Mouse (Mus musculus) lung, embryonic 14.5 days (tissue): ENCODE results near the gene Gm6793. TPM values are rescaled to one million over a fixed set of nuclear protein-coding genes. Genes with fewer than 3 reads are reported as not detected.

Source experiments
- ATAC-seq: fragments of 200-750 bp; cut with Nextera tagmentation; 2 replicates; pipeline ENCODE4 v1.8.0; 2017; ENCODE audit warnings: mild to moderate bottlenecking, moderate TSS enrichment, moderate library complexity; ENCODE audit not compliant: insufficient read depth
- DNase-seq: peaks from one replicate; pipeline ENCODE4 v3.0.0-alpha.2; 2015
- H3K27ac ChIP-seq: fragments of 300-500 bp; sonication (generic); 2 replicates; pipeline ENCODE4 v1.5.1; 2014; ENCODE audit warnings: low read depth, mild to moderate bottlenecking, moderate library complexity
- H3K27me3 ChIP-seq: fragments of 300-500 bp; sonication (generic); 2 replicates; pipeline ENCODE4 v1.6.1; 2014; ENCODE audit warnings: low read length, control low read depth; ENCODE audit not compliant: insufficient read depth
- H3K36me3 ChIP-seq: fragments of 300-500 bp; sonication (generic); 2 replicates; pipeline ENCODE4 v1.6.1; 2014; ENCODE audit warnings: control low read depth; ENCODE audit not compliant: insufficient read depth
- H3K4me1 ChIP-seq: fragments of 300-500 bp; sonication (generic); 2 replicates; pipeline ENCODE4 v1.6.1; 2014; ENCODE audit warnings: antibody characterized with exemption, control low read depth; ENCODE audit not compliant: insufficient read depth
- H3K4me2 ChIP-seq: fragments of 300-500 bp; sonication (generic); 2 replicates; pipeline ENCODE4 v1.6.1; 2014; ENCODE audit warnings: mild to moderate bottlenecking
- H3K4me3 ChIP-seq: fragments of 300-500 bp; sonication (generic); 2 replicates; pipeline ENCODE4 v1.5.1; 2014; ENCODE audit warnings: low read depth, low read length
- H3K9ac ChIP-seq: fragments of 300-500 bp; sonication (generic); 2 replicates; pipeline ENCODE4 v1.6.1; 2014
- H3K9me3 ChIP-seq: fragments of 300-500 bp; sonication (generic); 2 replicates; pipeline ENCODE4 v1.6.1; 2016; ENCODE audit warnings: low read depth, low read length, control low read depth
- CTCF ChIP-seq: IDR thresholded peaks from 2 replicates; pipeline ENCODE4 v1.5.1; 2016; ENCODE audit warnings: antibody characterized with exemption, low read depth
- WGBS: fragments of 180-500 bp; shearing (Covaris S2); extraction: QIAGEN DNeasy Blood & Tissue Kit; methylation state at CpG from one replicate; pipeline ENCODE4 v1.1.7; 2014; 5-methylcytosine and 5-hydroxymethylcytosine counted together
- polyA plus RNA-seq: library from polyadenylated mRNA; unstranded; fragments of >200 nt; fragmentation: Nextera tagmentation; extraction: Ambion mirVana; gene quantifications from 2 replicates; pipeline ENCODE4 v1.2.1, GENCODE M21; 2014

The Gm6793 gene
- polyA plus RNA-seq, 1 experiment from 2014 or later, result 0.42 TPM

GRCm38 (mm10) chr8:111991278-111991677 is 23.6 kb downstream of the Gm6793 start:
- Histone ChIP-seq H3K9me3 (no peaks in the 10 kb centered on the region), H3K27ac (no peak overlapping the region), H3K36me3 (peaks cover 61% of the 10 kb centered on the region), H3K4me2 (peak overlapping the region; percentile 68), H3K4me1 (0 out of 2 replicates have a peak, but pooled peaks cover 3% of the 10 kb centered on the region), H3K4me3 (peak overlapping the region; percentile 82), H3K9ac (peak overlapping the region; percentile 87), H3K27me3 (no peaks in the 10 kb centered on the region)
- no peak for DNase-seq
- TF ChIP-seq CTCF, result no peak
- 45% methylated on average over 8 of the region's 8 CpGs for WGBS
- ATAC-seq, result no peak

- Histone ChIP-seq H3K9ac (no peak overlapping the region), H3K27me3 (no peaks in the 10 kb centered on the region), H3K4me2 (no peak overlapping the region), H3K4me1 (0 out of 2 replicates have a peak, but pooled peaks cover 3% of the 10 kb centered on the region), H3K36me3 (peaks cover 60% of the 10 kb centered on the region), H3K4me3 (no peak overlapping the region), H3K9me3 (no peaks in the 10 kb centered on the region), H3K27ac (no peak overlapping the region)
- 18% methylated on average over 7 of the region's 7 CpGs for WGBS
- ATAC-seq (0 out of 2 replicates have a peak, but pooled peaks have one; percentile 18), DNase-seq (peak; percentile 94)
- TF ChIP-seq CTCF, result peak; percentile 89
These were observed 24.9 kb downstream of the Gm6793 start for GRCm38 (mm10) chr8:111989911-111990310.

GRCm38 (mm10) chr8:111984511-111984910 is 30.3 kb downstream of the Gm6793 start:
- WGBS, result 68% methylated on average over 10 of the region's 10 CpGs
- no peak overlapping the region for H3K4me3 ChIP-seq
- no peak overlapping the region for H3K4me2 ChIP-seq
- no peaks in the 10 kb centered on the region for H3K27me3 ChIP-seq
- DNase-seq (no peak), ATAC-seq (no peak)
- no peak overlapping the region for H3K9ac ChIP-seq
- no peak for TF ChIP-seq CTCF
- H3K9me3 ChIP-seq, result no peaks in the 10 kb centered on the region
- H3K36me3 ChIP-seq, result peaks cover 76% of the 10 kb centered on the region
- no peak overlapping the region for H3K27ac ChIP-seq
- no peaks in the 10 kb centered on the region for H3K4me1 ChIP-seq

- H3K27me3 ChIP-seq, result no peaks in the 10 kb centered on the region
- WGBS, result 74% methylated on average over 7 of the region's 7 CpGs
- H3K9ac ChIP-seq, result no peak overlapping the region
- no peaks in the 10 kb centered on the region for H3K9me3 ChIP-seq
- H3K4me1 ChIP-seq, result no peaks in the 10 kb centered on the region
- peaks cover 73% of the 10 kb centered on the region for H3K36me3 ChIP-seq
- no peak overlapping the region for H3K4me2 ChIP-seq
- H3K4me3 ChIP-seq, result no peak overlapping the region
- no peak overlapping the region for H3K27ac ChIP-seq
- DNase-seq, result no peak
- no peak for ATAC-seq
- TF ChIP-seq CTCF, result peak; percentile 23; the same call in 1 of the 2 replicates
These were observed 32.7 kb downstream of the Gm6793 start for GRCm38 (mm10) chr8:111982116-111982515.

- no peak overlapping the region for H3K27ac ChIP-seq
- H3K4me3 ChIP-seq, result no peak overlapping the region
- no peak overlapping the region for H3K4me2 ChIP-seq
- 57% methylated on average over 10 of the region's 10 CpGs for WGBS
- DNase-seq (no peak), ATAC-seq (no peak)
- no peak overlapping the region for H3K9ac ChIP-seq
- no peaks in the 10 kb centered on the region for H3K27me3 ChIP-seq
- TF ChIP-seq CTCF, result no peak
- no peaks in the 10 kb centered on the region for H3K4me1 ChIP-seq
- no peaks in the 10 kb centered on the region for H3K9me3 ChIP-seq
- peaks cover 63% of the 10 kb centered on the region for H3K36me3 ChIP-seq
These were observed 36.7 kb downstream of the Gm6793 start for GRCm38 (mm10) chr8:111978147-111978546.

- H3K27me3 ChIP-seq, result no peaks in the 10 kb centered on the region
- DNase-seq (no peak), ATAC-seq (no peak)
- H3K4me3 ChIP-seq, result no peak overlapping the region
- no peak overlapping the region for H3K9ac ChIP-seq
- H3K9me3 ChIP-seq, result no peaks in the 10 kb centered on the region
- no peak overlapping the region for H3K27ac ChIP-seq
- TF ChIP-seq CTCF, result no peak
- H3K36me3 ChIP-seq, result peaks cover 53% of the 10 kb centered on the region
- H3K4me2 ChIP-seq, result no peak overlapping the region
- H3K4me1 ChIP-seq, result no peaks in the 10 kb centered on the region
- WGBS, result 81% methylated on average over 2 of the region's 2 CpGs
These were observed 38.5 kb downstream of the Gm6793 start for GRCm38 (mm10) chr8:111976326-111976725.

GRCm38 (mm10) chr8:111975706-111976105 is 39.1 kb downstream of the Gm6793 start:
- DNase-seq (no peak), ATAC-seq (no peak)
- TF ChIP-seq CTCF, result no peak
- peaks cover 51% of the 10 kb centered on the region for H3K36me3 ChIP-seq
- H3K27ac ChIP-seq, result no peak overlapping the region
- H3K4me3 ChIP-seq, result no peak overlapping the region
- H3K4me2 ChIP-seq, result no peak overlapping the region
- no peaks in the 10 kb centered on the region for H3K9me3 ChIP-seq
- no peak overlapping the region for H3K9ac ChIP-seq
- H3K27me3 ChIP-seq, result no peaks in the 10 kb centered on the region
- H3K4me1 ChIP-seq, result no peaks in the 10 kb centered on the region
- 94% methylated on average over 2 of the region's 2 CpGs for WGBS

- Histone ChIP-seq H3K4me2 (no peak overlapping the region), H3K36me3 (peaks cover 41% of the 10 kb centered on the region), H3K9me3 (no peaks in the 10 kb centered on the region), H3K27ac (no peak overlapping the region), H3K27me3 (no peaks in the 10 kb centered on the region), H3K4me3 (no peak overlapping the region), H3K4me1 (no peaks in the 10 kb centered on the region), H3K9ac (no peak overlapping the region)
- ATAC-seq, result no peak
- no peak for DNase-seq
- 95% methylated on average over 12 of the region's 12 CpGs for WGBS
- no peak for TF ChIP-seq CTCF
These were observed 40.7 kb downstream of the Gm6793 start for GRCm38 (mm10) chr8:111974138-111974537.
